Mouse (Mus musculus): Measurements from ENCODE around the gene Mmrn2. TPM values are rescaled to one million over a fixed set of nuclear protein-coding genes. Genes with fewer than 3 reads are reported as not detected.

The Mmrn2 gene
- polyA plus RNA-seq, 1 experiment from 2014 or later: 6.2 TPM

- no peak overlapping the region for H3K4me3 ChIP-seq (ENCODE audit: low read depth, low read length)
- no peak overlapping the region for H3K9ac ChIP-seq (ENCODE audit: low read depth, low read length)
- DNase-seq (ENCODE audit: low spot score) (no peak), ATAC-seq (replicated peaks; ENCODE audit: low FRiP score) (no peak)
- WGBS: 52% methylated on average over 4 of the region's 4 CpGs
- no peaks in the 10 kb centered on the region for H3K4me1 ChIP-seq (replicated peaks; ENCODE audit: control insufficient read depth, insufficient read depth, low read length)
- no peak overlapping the region for H3K27ac ChIP-seq (ENCODE audit: low read depth, low read length)
- H3K9me3 ChIP-seq (ENCODE audit: control insufficient read depth, low read length): no peaks in the 10 kb centered on the region
- no peaks in the 10 kb centered on the region for H3K27me3 ChIP-seq (replicated peaks; ENCODE audit: control insufficient read depth, insufficient read depth, low read length)
- H3K4me2 ChIP-seq: peak overlapping the region; percentile 40
- H3K36me3 ChIP-seq (ENCODE audit: control insufficient read depth, insufficient read depth, low read length): no peaks in the 10 kb centered on the region
Observed at GRCm38 (mm10) chr14:34377121-34377520, 1.9 kb downstream of the Mmrn2 start.

- no peak overlapping the region for H3K9ac ChIP-seq (ENCODE audit: low read depth, low read length)
- ATAC-seq (replicated peaks; ENCODE audit: low FRiP score) (no peak), DNase-seq (ENCODE audit: low spot score) (no peak)
- no peaks in the 10 kb centered on the region for H3K9me3 ChIP-seq (ENCODE audit: control insufficient read depth, low read length)
- no peak overlapping the region for H3K27ac ChIP-seq (ENCODE audit: low read depth, low read length)
- H3K4me1 ChIP-seq (replicated peaks; ENCODE audit: control insufficient read depth, insufficient read depth, low read length): no peaks in the 10 kb centered on the region
- no peak overlapping the region for H3K4me3 ChIP-seq (ENCODE audit: low read depth, low read length)
- no peak overlapping the region for H3K4me2 ChIP-seq
- H3K36me3 ChIP-seq (ENCODE audit: control insufficient read depth, insufficient read depth, low read length): no peaks in the 10 kb centered on the region
- 62% methylated on average over 11 of the region's 11 CpGs for WGBS
- H3K27me3 ChIP-seq (replicated peaks; ENCODE audit: control insufficient read depth, insufficient read depth, low read length): no peaks in the 10 kb centered on the region
Observed at GRCm38 (mm10) chr14:34378560-34379331, 3.5 kb downstream of the Mmrn2 start.

GRCm38 (mm10) chr14:34382921-34383704, 7.8 kb downstream of the Mmrn2 start:
- Histone ChIP-seq H3K27ac (ENCODE audit: low read depth, low read length) (no peak overlapping the region), H3K4me1 (replicated peaks; ENCODE audit: control insufficient read depth, insufficient read depth, low read length) (no peaks in the 10 kb centered on the region), H3K4me3 (ENCODE audit: low read depth, low read length) (no peak overlapping the region), H3K4me2 (no peak overlapping the region), H3K36me3 (ENCODE audit: control insufficient read depth, insufficient read depth, low read length) (no peaks in the 10 kb centered on the region), H3K27me3 (replicated peaks; ENCODE audit: control insufficient read depth, insufficient read depth, low read length) (no peaks in the 10 kb centered on the region), H3K9ac (ENCODE audit: low read depth, low read length) (no peak overlapping the region), H3K9me3 (ENCODE audit: control insufficient read depth, low read length) (no peaks in the 10 kb centered on the region)
- DNase-seq (ENCODE audit: low spot score): no peak
- no peak for ATAC-seq (replicated peaks; ENCODE audit: low FRiP score)
- 89% methylated on average over 9 of the region's 9 CpGs for WGBS

GRCm38 (mm10) chr14:34393295-34393694, 18.0 kb downstream of the Mmrn2 start:
- no peak overlapping the region for H3K27ac ChIP-seq (ENCODE audit: low read depth, low read length)
- H3K4me2 ChIP-seq: no peak overlapping the region
- H3K4me3 ChIP-seq (ENCODE audit: low read depth, low read length): no peak overlapping the region
- WGBS: 78% methylated on average over 4 of the region's 4 CpGs
- no peak for DNase-seq (ENCODE audit: low spot score)
- no peaks in the 10 kb centered on the region for H3K27me3 ChIP-seq (replicated peaks; ENCODE audit: control insufficient read depth, insufficient read depth, low read length)
- no peak overlapping the region for H3K9ac ChIP-seq (ENCODE audit: low read depth, low read length)
- H3K36me3 ChIP-seq (ENCODE audit: control insufficient read depth, insufficient read depth, low read length): no peaks in the 10 kb centered on the region; the same call in 1 of the 2 replicates
- 0 out of 2 replicates have a peak, but pooled peaks cover 2% of the 10 kb centered on the region for H3K9me3 ChIP-seq (ENCODE audit: control insufficient read depth, low read length)
- H3K4me1 ChIP-seq (replicated peaks; ENCODE audit: control insufficient read depth, insufficient read depth, low read length): no peaks in the 10 kb centered on the region
- ATAC-seq (replicated peaks; ENCODE audit: low FRiP score): no peak

GRCm38 (mm10) chr14:34397871-34398270, 22.6 kb downstream of the Mmrn2 start:
- no peak overlapping the region for H3K4me2 ChIP-seq
- H3K9ac ChIP-seq (ENCODE audit: low read depth, low read length): no peak overlapping the region
- no peaks in the 10 kb centered on the region for H3K27me3 ChIP-seq (replicated peaks; ENCODE audit: control insufficient read depth, insufficient read depth, low read length)
- no peak overlapping the region for H3K4me3 ChIP-seq (ENCODE audit: low read depth, low read length)
- no peaks in the 10 kb centered on the region; the same call in 1 of the 2 replicates for H3K36me3 ChIP-seq (ENCODE audit: control insufficient read depth, insufficient read depth, low read length)
- no peak for DNase-seq (ENCODE audit: low spot score)
- WGBS: 92% methylated on average over 5 of the region's 5 CpGs
- no peak overlapping the region for H3K27ac ChIP-seq (ENCODE audit: low read depth, low read length)
- no peak for ATAC-seq (replicated peaks; ENCODE audit: low FRiP score)
- H3K9me3 ChIP-seq (ENCODE audit: control insufficient read depth, low read length): no peaks in the 10 kb centered on the region
- H3K4me1 ChIP-seq (replicated peaks; ENCODE audit: control insufficient read depth, insufficient read depth, low read length): no peaks in the 10 kb centered on the region

GRCm38 (mm10) chr14:34398901-34399300, 23.6 kb downstream of the Mmrn2 start:
- Histone ChIP-seq H3K27ac (ENCODE audit: low read depth, low read length) (no peak overlapping the region), H3K27me3 (replicated peaks; ENCODE audit: control insufficient read depth, insufficient read depth, low read length) (no peaks in the 10 kb centered on the region), H3K36me3 (ENCODE audit: control insufficient read depth, insufficient read depth, low read length) (no peaks in the 10 kb centered on the region; the same call in 1 of the 2 replicates), H3K9ac (ENCODE audit: low read depth, low read length) (no peak overlapping the region), H3K9me3 (ENCODE audit: control insufficient read depth, low read length) (no peaks in the 10 kb centered on the region), H3K4me1 (replicated peaks; ENCODE audit: control insufficient read depth, insufficient read depth, low read length) (no peaks in the 10 kb centered on the region), H3K4me2 (no peak overlapping the region), H3K4me3 (ENCODE audit: low read depth, low read length) (no peak overlapping the region)
- WGBS: 87% methylated on average over 21 of the region's 21 CpGs
- DNase-seq (ENCODE audit: low spot score) (no peak), ATAC-seq (replicated peaks; ENCODE audit: low FRiP score) (no peak)

- Histone ChIP-seq H3K9ac (ENCODE audit: low read depth, low read length) (no peak overlapping the region), H3K4me3 (ENCODE audit: low read depth, low read length) (no peak overlapping the region), H3K9me3 (ENCODE audit: control insufficient read depth, low read length) (no peaks in the 10 kb centered on the region), H3K27me3 (replicated peaks; ENCODE audit: control insufficient read depth, insufficient read depth, low read length) (no peaks in the 10 kb centered on the region), H3K4me2 (no peak overlapping the region), H3K27ac (ENCODE audit: low read depth, low read length) (no peak overlapping the region), H3K4me1 (replicated peaks; ENCODE audit: control insufficient read depth, insufficient read depth, low read length) (no peaks in the 10 kb centered on the region), H3K36me3 (ENCODE audit: control insufficient read depth, insufficient read depth, low read length) (no peaks in the 10 kb centered on the region; the same call in 1 of the 2 replicates)
- ATAC-seq (replicated peaks; ENCODE audit: low FRiP score) (no peak), DNase-seq (ENCODE audit: low spot score) (no peak)
- WGBS: 88% methylated on average over 6 of the region's 6 CpGs
Observed at GRCm38 (mm10) chr14:34399301-34399700, 24.0 kb downstream of the Mmrn2 start.

- WGBS: 86% methylated on average over 3 of the region's 3 CpGs
- Histone ChIP-seq H3K36me3 (ENCODE audit: control insufficient read depth, insufficient read depth, low read length) (no peaks in the 10 kb centered on the region; the same call in 1 of the 2 replicates), H3K4me2 (no peak overlapping the region), H3K4me1 (replicated peaks; ENCODE audit: control insufficient read depth, insufficient read depth, low read length) (no peaks in the 10 kb centered on the region), H3K4me3 (ENCODE audit: low read depth, low read length) (no peak overlapping the region), H3K27ac (ENCODE audit: low read depth, low read length) (no peak overlapping the region), H3K27me3 (replicated peaks; ENCODE audit: control insufficient read depth, insufficient read depth, low read length) (no peaks in the 10 kb centered on the region), H3K9me3 (ENCODE audit: control insufficient read depth, low read length) (no peaks in the 10 kb centered on the region), H3K9ac (ENCODE audit: low read depth, low read length) (no peak overlapping the region)
- ATAC-seq (replicated peaks; ENCODE audit: low FRiP score) (no peak), DNase-seq (ENCODE audit: low spot score) (no peak)
Observed at GRCm38 (mm10) chr14:34400021-34400420, 24.8 kb downstream of the Mmrn2 start.

Measured in liver, embryonic 11.5 days (tissue).